Mouse (Mus musculus): Measurements from ENCODE around the gene Wdfy2.
A peak's percentile ranks its signal among the peaks of the same experiment; 100 is the strongest.

The Wdfy2 gene

DNA sequence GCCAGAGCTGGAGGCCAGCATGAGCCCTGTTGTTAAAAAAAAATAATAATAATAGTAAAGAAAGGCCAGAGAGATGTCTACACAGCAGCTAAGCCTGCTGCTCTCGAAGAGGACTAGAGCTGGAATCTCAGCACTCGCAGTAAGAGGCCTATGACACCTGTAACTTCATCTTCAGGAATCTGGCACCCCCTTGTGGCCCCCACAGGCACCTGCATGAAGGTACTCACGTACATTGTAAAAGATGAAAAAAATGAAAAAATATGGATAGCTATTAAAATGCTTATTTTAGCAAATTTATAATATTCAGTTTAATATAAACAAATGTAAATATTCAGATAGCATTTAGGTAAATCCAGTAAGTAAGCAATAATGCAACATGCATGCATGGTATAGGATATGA, 102.0 kb downstream of the Wdfy2 start:
- DNase-seq, result peak; percentile 58

DNA sequence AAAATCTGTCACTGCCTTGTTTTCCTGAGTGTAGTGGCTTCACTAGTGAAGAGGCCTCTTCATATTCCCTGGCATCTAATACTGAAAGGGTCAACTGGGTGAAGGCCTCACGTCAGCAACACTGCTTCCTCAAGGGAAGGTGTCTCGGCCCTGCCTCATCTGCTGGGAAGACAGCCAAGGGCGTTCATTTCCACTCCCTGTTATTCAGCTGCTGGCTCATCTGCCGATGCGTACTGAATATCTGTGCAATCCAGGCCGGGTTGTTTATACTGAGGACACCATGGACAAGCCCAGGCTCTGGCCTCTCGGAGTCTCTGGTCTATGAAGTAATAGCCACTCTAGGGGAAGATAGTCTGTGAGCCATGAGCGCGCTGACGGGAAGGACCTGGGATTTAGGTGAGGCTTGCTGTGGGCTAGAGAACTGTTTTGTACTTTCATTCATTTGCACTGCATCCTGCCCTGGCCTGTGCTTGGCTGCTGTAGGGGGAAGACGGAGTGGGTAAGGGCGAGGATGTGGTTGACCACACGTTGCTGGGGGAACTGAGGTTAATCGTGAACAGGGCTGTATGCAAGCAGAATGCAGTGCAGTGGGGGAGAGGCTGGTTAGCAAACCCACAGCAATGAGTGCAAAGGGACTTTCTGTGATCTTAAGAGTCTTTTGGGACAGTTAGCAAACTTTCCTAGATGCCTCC, 103.1 kb downstream of the Wdfy2 start:
- peak; percentile 67 for DNase-seq

DNA sequence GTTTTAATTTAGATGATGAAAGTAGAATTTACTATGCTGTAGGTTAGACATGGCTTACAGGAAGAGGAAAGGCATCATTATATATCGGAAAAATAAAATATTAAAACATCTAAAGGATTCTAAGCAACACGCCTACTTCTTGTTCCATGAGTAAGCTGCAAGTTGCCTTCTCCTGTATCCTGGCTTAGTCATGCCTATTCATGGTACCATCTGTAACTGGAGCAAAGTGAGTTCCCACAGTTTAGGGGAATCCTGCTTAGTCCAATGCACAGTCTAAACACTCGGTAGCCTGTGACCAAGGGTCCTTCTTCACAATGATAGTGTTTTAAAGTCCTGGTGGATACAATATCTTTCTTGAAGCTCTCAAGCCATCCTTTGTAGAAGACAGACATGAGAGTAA, 109.3 kb downstream of the Wdfy2 start:
- no peak for DNase-seq

DNA sequence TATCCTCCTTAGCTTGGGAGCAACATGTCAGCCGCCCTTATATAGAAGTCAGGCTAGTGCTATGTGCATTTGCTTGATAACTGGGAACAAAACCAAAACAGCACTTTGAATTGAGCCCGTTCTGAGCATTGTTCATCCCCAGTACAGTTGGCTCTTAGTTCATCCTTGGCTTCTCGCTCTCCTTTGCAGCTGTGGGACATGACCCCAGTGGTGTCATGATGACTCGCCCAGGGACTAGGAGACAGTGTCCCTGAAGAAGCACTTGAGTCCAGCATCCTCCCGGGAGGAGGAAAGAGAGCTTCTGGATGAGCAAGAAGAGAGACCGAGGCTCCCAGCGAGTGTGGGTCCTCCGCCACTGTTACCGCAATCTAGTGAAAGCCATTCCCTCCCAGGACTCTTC, 118.6 kb downstream of the Wdfy2 start:
- no peak for DNase-seq

GRCm38 (mm10) chr14:62963632-62964031, 126.2 kb downstream of the Wdfy2 start:
- no peak for DNase-seq

DNA sequence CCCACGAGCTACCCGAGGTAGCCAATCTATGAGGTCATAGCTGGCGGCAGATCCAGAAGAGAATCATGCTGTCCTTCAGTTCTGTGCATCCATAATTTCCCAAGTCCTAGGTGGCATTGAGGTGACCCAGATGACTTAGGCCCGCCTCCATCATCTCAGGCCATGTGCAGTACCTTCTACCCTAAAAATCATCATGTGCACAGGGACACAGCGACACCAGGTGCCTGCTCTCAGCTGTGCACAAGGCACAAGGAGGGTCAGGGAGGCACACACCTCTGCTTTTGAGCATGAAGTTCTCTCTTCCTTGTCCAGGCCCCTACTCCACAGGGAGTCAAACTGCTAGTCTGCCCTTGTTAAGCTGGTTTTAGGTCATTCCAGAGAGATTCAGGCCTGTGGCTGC, 127.9 kb downstream of the Wdfy2 start:
- DNase-seq, result no peak

GRCm38 (mm10) chr14:62965811-62966520, 128.5 kb downstream of the Wdfy2 start:
- DNase-seq, result no peak

- DNase-seq, result peak; percentile 89
Measured at GRCm38 (mm10) chr14:62975046-62975445, 137.6 kb downstream of the Wdfy2 start.

DNA sequence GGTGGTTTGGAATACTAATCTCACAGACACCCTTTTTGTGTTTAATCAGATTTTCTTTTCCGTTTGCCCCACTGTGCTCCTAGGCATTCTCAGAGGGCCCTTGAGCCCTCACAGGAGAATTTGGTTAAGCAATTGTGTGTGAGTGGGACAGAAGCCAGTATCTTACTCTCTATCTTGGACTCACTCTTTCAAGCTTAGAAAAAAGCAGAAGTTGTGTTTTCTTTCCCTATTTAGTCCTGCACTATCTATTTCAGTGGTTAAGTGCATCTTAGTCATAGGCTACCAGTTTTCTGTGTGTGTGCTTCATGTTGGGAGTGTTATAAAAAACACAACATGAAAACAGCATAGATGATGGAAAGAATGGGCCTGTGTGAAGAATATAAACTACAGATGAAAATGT, 142.3 kb downstream of the Wdfy2 start:
- no peak for DNase-seq

DNA sequence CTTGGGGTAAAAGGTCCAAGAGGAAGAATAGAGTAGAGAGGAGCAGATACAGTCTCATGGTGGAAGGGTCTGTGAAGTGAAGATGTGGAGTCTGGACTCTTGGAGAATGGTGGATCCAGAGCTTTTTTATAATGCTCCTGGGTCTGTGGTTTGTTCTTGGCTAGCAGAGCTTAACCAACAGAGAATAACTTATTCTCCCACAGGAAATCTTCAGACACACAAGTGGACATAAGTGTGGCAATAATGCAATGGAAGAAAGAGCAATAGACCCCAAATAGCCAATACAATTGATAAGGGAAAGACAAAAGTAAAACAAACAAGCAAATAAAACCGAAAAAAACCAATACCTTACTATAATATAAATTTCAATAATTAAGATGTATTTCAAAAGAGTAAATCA, 146.9 kb downstream of the Wdfy2 start, which contains the start of gene Defb48:
TSS of gene Defb48 (minus strand) at position 101 of the 400 bp plus-strand sequence.
- DNase-seq, result no peak

- no peak for DNase-seq
Measured at GRCm38 (mm10) chr14:62991271-62991670, 153.8 kb downstream of the Wdfy2 start.

- no peak for DNase-seq
Measured at GRCm38 (mm10) chr14:62991849-62992510, 154.5 kb downstream of the Wdfy2 start.

DNA sequence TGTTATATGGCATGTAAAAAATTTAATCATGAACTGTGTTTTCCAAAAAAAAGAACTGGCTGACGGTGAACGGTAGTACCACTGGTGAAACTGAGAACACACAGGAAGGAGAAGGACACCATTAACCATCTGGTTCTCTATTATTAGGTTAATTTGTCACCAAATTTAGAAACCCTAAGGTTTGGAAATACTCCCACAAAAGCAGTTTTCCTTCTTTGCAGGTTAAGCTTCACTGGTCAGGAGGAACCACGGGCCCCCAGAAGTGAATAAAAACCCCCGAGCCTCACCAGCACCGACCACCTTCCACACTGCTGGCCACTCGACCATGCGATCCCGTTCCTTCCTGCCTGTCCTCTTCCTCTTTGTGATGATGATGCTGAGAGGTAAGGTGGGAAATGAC, 160.3 kb downstream of the Wdfy2 start, which contains the start of gene Defb47:
TSS of gene Defb47 (plus strand) at position 301 of the 400 bp plus-strand sequence.
- no peak for DNase-seq

GRCm38 (mm10) chr14:62998977-62999376, 161.5 kb downstream of the Wdfy2 start:
- DNase-seq, result no peak

DNA sequence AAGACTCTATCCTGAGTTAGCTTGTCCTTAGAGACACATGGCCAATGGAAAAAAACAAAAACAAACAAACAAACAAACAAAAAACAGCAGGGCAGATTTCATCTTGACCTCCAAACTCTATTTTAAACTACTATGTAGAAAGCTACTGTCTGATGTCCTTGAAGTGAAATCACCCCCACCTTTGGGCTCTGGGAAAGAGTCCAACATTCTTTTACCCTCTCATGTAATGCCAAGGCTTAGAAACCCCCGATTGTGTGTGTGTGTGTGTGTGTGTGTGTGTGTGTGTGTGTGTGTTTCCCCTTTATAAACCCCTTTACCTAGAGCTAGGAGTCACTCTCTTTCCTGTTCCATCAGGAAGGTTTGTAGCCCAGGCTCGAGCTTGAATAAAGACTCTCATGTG, 165.1 kb downstream of the Wdfy2 start:
- no peak for DNase-seq

Data from thymus, postnatal 4 days (tissue).